Mouse (Mus musculus): ENCODE results near the gene Dcx. TPM values are rescaled to one million over a fixed set of nuclear protein-coding genes. Genes with fewer than 3 reads are reported as not detected.

Dcx gene
- not detected for total RNA-seq (2023)

DNA sequence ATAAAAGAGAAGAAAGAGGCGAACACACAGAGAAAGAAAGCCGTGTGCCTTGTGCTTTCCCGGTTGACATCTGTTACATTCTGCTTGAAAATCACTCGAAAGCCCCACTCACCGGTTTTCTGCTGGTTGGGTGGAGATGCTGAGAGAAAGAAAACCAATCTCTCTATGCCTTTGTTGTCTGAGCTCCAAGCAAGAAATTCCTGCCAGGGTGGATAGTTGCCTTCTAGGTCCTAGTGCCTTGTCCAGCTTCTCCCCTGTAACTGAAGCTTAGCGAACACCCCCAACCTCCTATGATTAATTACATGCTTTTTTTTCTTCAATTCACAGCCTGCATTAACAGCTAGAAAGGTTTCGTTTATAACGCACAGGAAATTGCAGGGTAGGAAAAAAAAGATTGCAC lies at the start of gene Dcx:
TSS of gene Dcx (minus strand) at position 354 of the 400 bp plus-strand sequence.

DNA sequence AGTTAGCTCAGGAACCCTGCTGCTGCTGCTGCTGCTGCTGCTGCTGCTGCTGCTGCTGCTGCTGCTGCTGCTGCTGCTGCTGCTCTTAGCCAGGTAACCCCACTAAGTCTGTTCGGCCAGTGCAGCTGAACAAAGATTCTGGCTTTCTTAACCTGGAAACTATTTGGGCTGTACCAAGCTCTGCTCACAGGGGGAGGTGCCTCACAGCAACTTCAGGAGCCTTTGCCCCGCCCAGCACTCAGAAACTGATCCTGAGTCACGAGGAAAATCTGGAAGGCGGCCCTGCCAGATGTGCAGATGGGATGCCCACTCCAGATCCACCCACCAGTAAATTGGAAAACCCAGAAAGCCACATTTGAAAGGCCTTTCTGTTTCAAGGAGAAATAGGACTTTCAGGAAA lies 105.9 kb downstream of the Dcx start, which contains the start of gene Capn6:
TSS of gene Capn6 (minus strand) at position 203 of the 400 bp plus-strand sequence.

Other genes with a start within 250 kb of the Dcx start
- not detected for gene Capn6, start 105.9 kb downstream of the Dcx start, total RNA-seq (2023)
- gene A730046J19Rik, start 220.4 kb upstream of the Dcx start, total RNA-seq (2023) = not detected

Measured in CD8-positive naive resting alpha-beta T cell, adult 57 days (primary cell).